Mouse (Mus musculus) liver, embryonic 14.5 days (tissue): ENCODE data around the gene Cdh23.

Source experiments
- CTCF ChIP-seq: IDR thresholded peaks from 2 replicates; pipeline ENCODE4 v1.5.1; 2016; ENCODE audit warnings: antibody characterized with exemption, low read depth, control low read depth
- EP300 ChIP-seq: IDR thresholded peaks from 2 replicates; pipeline ENCODE4 v1.6.1; 2016; ENCODE audit warnings: antibody characterized with exemption, low read depth

DNA sequence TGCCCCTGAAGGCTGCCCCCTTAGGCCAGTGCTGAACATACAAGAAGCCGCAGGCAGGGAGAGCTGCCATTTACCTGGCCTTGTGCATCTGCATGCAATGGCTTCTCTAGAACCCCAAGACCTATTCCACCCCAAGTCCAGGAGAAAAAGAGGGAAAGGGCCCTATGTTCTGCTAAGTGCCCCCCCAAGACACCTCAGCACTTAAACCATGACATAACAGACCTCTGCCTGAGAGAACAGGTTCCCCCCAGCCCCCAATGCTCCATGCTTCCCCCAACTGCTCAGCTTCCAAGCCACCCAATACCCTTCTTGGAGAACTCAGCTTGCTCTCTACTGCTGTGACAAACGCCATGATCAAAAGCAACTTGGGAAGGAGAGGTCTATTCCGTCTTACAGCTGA is 17.4 kb downstream of the Cdh23 start:
- TF ChIP-seq CTCF = no peak
- no peak for TF ChIP-seq EP300
